Mouse (Mus musculus) hindbrain, embryonic 16.5 days (tissue): ENCODE measurements around the gene Arhgef7. TPM values are rescaled to one million over a fixed set of nuclear protein-coding genes. Genes with fewer than 3 reads are reported as not detected.

Experiments
- ATAC-seq: fragments of 200-750 bp; cut with Nextera tagmentation; 2 replicates; pipeline ENCODE4 v1.8.0; 2017; ENCODE audit warnings: moderate TSS enrichment, moderate library complexity
- H3K27ac ChIP-seq: fragments of 300-500 bp; sonication (generic); 2 replicates; pipeline ENCODE4 v1.5.1; 2014; ENCODE audit warnings: low read depth, mild to moderate bottlenecking, control low read depth, low read length, moderate library complexity
- H3K27me3 ChIP-seq: fragments of 300-500 bp; sonication (generic); replicated peaks from 2 replicates; pipeline ENCODE4 v1.6.1; 2014; ENCODE audit warnings: low read length; ENCODE audit not compliant: control insufficient read depth, insufficient read depth
- H3K36me3 ChIP-seq: fragments of 300-500 bp; sonication (generic); 2 replicates; pipeline ENCODE4 v1.6.1; 2014; ENCODE audit warnings: mild to moderate bottlenecking, low read length, moderate library complexity, mixed read lengths; ENCODE audit not compliant: control insufficient read depth, insufficient read depth
- H3K4me1 ChIP-seq: fragments of 300-500 bp; sonication (generic); 2 replicates; pipeline ENCODE4 v1.6.1; 2014; ENCODE audit warnings: low read depth, low read length; ENCODE audit not compliant: control insufficient read depth, insufficient read depth
- H3K4me2 ChIP-seq: fragments of 300-500 bp; sonication (generic); 2 replicates; pipeline ENCODE4 v1.6.1; 2014; ENCODE audit warnings: mild to moderate bottlenecking, low read length, control low read depth, moderate library complexity
- H3K4me3 ChIP-seq: fragments of 300-500 bp; sonication (generic); 2 replicates; pipeline ENCODE4 v1.5.1; 2014; ENCODE audit warnings: mild to moderate bottlenecking, low read length, control low read depth, moderate library complexity
- H3K9ac ChIP-seq: fragments of 300-500 bp; sonication (generic); 2 replicates; pipeline ENCODE4 v1.6.1; 2014; ENCODE audit warnings: low read depth, mild to moderate bottlenecking, control low read depth, low read length, moderate library complexity
- H3K9me3 ChIP-seq: fragments of 300-500 bp; sonication (generic); 2 replicates; pipeline ENCODE4 v1.6.1; 2014; ENCODE audit warnings: mild to moderate bottlenecking, low read length, moderate library complexity; ENCODE audit not compliant: control insufficient read depth
- WGBS: fragments of 180-500 bp; shearing (Covaris S2); extraction: QIAGEN DNeasy Blood & Tissue Kit; methylation state at CpG from one replicate; pipeline ENCODE4 v1.1.7; 2014; 5-methylcytosine and 5-hydroxymethylcytosine counted together
- polyA plus RNA-seq: library from polyadenylated mRNA; unstranded; fragments of >200 nt; fragmentation: Nextera tagmentation; extraction: Ambion mirVana; gene quantifications from 2 replicates; pipeline ENCODE4 v1.2.1, GENCODE M21; 2015

Arhgef7 gene
- polyA plus RNA-seq, 1 experiment from 2014 or later, result 57.4 TPM

DNA sequence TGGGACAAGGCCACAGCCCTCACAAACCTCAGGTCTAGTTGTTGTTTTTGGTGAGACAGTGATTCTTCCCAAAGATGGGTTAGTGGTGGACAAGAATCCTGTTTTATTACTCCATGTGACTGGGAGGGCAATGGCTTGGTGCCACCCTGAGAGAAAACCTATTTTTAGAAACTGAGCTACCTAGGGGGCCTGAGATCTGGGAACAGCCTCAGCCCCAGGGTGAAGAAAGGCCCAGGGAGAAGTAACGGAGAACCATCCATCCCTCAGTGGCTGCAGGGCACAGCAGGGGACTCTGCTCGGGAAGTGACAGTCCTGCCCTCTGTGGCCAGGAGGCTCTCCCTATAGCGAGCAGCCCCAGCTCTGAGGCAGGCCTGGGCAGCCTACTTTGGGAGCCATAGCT, 19.8 kb upstream of the Arhgef7 start:
- Histone ChIP-seq H3K9me3 (no peaks in the 10 kb centered on the region), H3K4me2 (no peak overlapping the region), H3K4me1 (peaks cover 3% of the 10 kb centered on the region; the same call in 1 of the 2 replicates), H3K4me3 (no peak overlapping the region), H3K36me3 (no peaks in the 10 kb centered on the region), H3K9ac (no peak overlapping the region; the same call in 1 of the 2 replicates), H3K27ac (no peak overlapping the region), H3K27me3 (no peaks in the 10 kb centered on the region)
- 20% methylated on average over 3 of the region's 3 CpGs for WGBS
- no peak for ATAC-seq

DNA sequence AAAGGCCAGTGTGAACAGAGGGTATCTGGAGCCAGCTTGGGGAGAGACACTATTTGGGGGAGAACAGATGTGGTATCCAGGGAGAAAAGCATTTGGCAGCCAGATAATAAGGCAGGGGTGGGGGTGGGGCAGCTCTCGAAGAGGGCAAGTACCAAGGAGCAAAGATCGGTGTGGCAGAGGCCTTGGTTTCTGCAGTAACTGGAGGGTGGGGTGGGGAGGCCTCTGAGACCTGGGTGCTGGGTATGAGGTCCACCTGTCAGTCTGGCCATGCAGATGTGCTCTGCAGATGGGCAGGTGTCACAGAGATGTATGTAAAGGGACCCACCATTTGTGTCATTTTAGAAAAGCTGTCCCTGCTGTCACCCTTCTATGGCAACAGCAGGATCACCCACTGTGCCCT, 18.7 kb upstream of the Arhgef7 start:
- Histone ChIP-seq H3K9me3 (no peaks in the 10 kb centered on the region), H3K9ac (no peak overlapping the region), H3K36me3 (no peaks in the 10 kb centered on the region), H3K27ac (no peak overlapping the region), H3K27me3 (no peaks in the 10 kb centered on the region), H3K4me2 (no peak overlapping the region), H3K4me3 (no peak overlapping the region), H3K4me1 (peaks cover 3% of the 10 kb centered on the region; the same call in 1 of the 2 replicates)
- 30% methylated on average over 2 of the region's 2 CpGs for WGBS
- no peak for ATAC-seq

DNA sequence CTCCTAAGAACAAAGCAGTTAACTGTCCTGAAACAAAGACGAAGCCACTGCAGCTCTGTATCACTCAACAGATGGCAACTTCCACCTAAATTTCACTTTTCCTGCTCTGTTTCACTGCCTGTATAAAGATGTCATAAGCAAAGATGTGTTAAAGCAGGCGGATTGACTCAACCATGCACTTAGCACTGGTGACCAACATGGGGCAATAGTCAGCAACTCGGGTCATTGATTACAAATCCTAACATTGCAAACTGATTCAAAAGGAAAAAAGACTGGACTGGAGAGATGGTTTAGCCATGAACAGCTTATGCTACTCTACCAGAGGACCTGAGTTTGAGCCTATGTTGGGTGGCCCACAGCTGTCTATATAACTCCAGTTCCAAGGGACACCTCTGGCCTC, 18.0 kb upstream of the Arhgef7 start:
- no peak for ATAC-seq
- H3K9ac ChIP-seq, result no peak overlapping the region
- H3K27ac ChIP-seq, result no peak overlapping the region
- H3K36me3 ChIP-seq, result no peaks in the 10 kb centered on the region
- WGBS, result 81% methylated on average over 3 of the region's 3 CpGs
- peaks cover 3% of the 10 kb centered on the region; the same call in 1 of the 2 replicates for H3K4me1 ChIP-seq
- H3K4me3 ChIP-seq, result no peak overlapping the region
- H3K4me2 ChIP-seq, result no peak overlapping the region
- H3K27me3 ChIP-seq, result no peaks in the 10 kb centered on the region
- no peaks in the 10 kb centered on the region for H3K9me3 ChIP-seq

DNA sequence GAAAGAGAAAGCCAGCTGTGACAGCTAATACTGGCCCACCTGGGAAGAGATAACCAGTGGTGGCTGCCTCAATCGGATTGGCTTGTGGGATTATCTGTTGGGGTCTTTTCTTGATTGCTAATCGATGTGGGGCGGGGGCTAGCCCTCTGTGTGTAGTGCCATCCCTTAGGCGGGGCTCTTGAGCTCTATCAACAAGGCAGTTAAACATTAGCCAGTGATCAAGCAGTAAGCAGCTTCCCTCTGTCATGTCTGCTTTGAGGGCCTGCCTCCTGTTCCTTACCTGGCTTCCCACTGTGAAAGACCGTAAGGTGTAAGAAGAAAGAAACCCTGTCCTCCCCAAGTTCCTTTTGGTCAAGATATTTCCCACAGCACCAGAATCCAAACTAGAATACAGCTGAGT, 17.1 kb upstream of the Arhgef7 start:
- Histone ChIP-seq H3K4me2 (no peak overlapping the region), H3K27ac (no peak overlapping the region), H3K4me3 (no peak overlapping the region), H3K9me3 (no peaks in the 10 kb centered on the region), H3K4me1 (peaks cover 3% of the 10 kb centered on the region; the same call in 1 of the 2 replicates), H3K27me3 (no peaks in the 10 kb centered on the region), H3K36me3 (no peaks in the 10 kb centered on the region), H3K9ac (no peak overlapping the region)
- 54% methylated on average over 5 of the region's 5 CpGs for WGBS
- no peak for ATAC-seq

GRCm38 (mm10) chr8:11712244-11712643, 15.3 kb upstream of the Arhgef7 start:
- Histone ChIP-seq H3K27ac (no peak overlapping the region), H3K4me3 (no peak overlapping the region), H3K4me1 (peaks cover 3% of the 10 kb centered on the region; the same call in 1 of the 2 replicates), H3K9me3 (no peaks in the 10 kb centered on the region), H3K4me2 (no peak overlapping the region), H3K27me3 (no peaks in the 10 kb centered on the region), H3K36me3 (no peaks in the 10 kb centered on the region), H3K9ac (no peak overlapping the region)
- WGBS, result 85% methylated on average over 6 of the region's 6 CpGs
- ATAC-seq, result no peak

DNA sequence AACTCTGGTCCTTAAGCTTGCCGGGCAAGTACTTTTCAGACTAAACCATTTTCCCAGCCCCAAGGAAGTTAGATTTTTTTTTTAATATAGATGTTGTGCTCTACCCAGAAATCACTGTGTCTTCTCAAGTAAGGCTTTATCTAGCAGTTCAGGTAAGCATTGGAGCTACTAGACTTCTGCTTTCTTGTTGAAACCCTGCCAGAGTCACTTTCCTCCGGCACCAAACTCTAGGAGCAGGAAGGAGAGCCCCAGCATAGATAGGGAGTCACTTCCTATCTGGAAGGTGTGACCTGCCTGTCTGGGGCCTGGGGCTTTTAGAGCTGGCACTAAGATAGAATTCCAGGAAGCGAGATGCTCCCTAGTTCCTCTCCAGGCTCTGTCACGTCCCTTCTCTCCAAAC, 10.3 kb upstream of the Arhgef7 start:
- ATAC-seq, result no peak
- Histone ChIP-seq H3K36me3 (no peaks in the 10 kb centered on the region), H3K27me3 (no peaks in the 10 kb centered on the region), H3K4me2 (no peak overlapping the region), H3K27ac (no peak overlapping the region), H3K9me3 (no peaks in the 10 kb centered on the region), H3K9ac (no peak overlapping the region), H3K4me3 (no peak overlapping the region), H3K4me1 (no peaks in the 10 kb centered on the region)
- WGBS, result 81% methylated on average over 4 of the region's 4 CpGs

- ATAC-seq, result peak; percentile 43
- Histone ChIP-seq H3K9me3 (no peaks in the 10 kb centered on the region), H3K4me2 (peak overlapping the region; percentile 77), H3K27ac (peak overlapping the region; percentile 100), H3K36me3 (no peaks in the 10 kb centered on the region), H3K4me1 (peaks cover 18% of the 10 kb centered on the region), H3K27me3 (peaks cover 3% of the 10 kb centered on the region), H3K4me3 (peak overlapping the region; percentile 78), H3K9ac (peak overlapping the region; percentile 96)
- under 1% methylated on average over 22 of the region's 22 CpGs for WGBS
Measured at GRCm38 (mm10) chr8:11727273-11727650, 259 bp upstream of the Arhgef7 start.

DNA sequence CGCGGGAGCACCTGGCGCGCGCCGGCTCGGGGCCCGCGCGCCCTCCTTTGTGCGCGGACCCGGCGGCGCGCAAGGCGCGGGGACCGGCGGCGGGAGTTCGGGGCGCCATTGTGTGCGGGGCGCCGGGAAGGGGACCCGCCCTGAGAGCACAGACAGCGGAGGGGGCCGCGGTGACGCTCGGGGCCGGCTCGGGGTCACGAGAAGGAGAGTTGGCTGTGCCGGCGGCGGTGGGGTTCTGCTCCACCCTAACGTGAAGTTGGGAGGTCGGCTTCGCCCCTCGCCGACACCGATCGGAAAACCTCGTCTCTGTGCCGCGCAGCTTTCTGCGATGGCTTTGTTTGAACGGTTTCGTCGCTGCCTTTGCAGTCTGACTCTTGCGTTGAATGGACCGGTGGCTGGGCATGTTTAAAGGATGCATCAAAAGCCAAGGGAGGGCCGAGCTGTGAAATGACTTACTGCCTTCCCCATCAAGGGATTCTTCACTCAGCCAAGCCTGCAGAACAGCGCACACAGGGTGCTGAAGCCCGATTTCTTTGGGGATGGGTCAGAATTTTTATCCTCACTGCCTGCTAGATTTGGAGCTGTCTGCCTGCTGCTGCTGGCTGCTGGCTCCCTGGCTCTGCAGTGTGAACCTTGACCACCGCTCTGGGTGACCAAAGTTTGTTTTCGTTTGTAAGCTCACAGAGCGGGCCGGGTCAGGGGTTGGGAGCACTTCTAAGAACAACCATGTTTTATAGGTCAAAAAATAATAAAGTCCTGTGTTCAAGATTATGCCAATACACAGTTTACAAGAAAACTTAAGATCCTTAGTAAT, 1.2 kb downstream of the Arhgef7 start:
- Histone ChIP-seq H3K4me1 (peaks cover 18% of the 10 kb centered on the region), H3K27me3 (peaks cover 3% of the 10 kb centered on the region), H3K9ac (peak overlapping the region; percentile 96), H3K4me3 (peak overlapping the region; percentile 78), H3K36me3 (no peaks in the 10 kb centered on the region), H3K27ac (peak overlapping the region; percentile 100), H3K9me3 (no peaks in the 10 kb centered on the region), H3K4me2 (peak overlapping the region; percentile 77)
- WGBS, result under 1% methylated on average over 52 of the region's 61 CpGs
- ATAC-seq, result no peak; the same call in 1 of the 2 replicates

- Histone ChIP-seq H3K9ac (peak overlapping the region; percentile 15; the same call in 1 of the 2 replicates), H3K36me3 (no peaks in the 10 kb centered on the region), H3K4me2 (peak overlapping the region; percentile 77), H3K9me3 (no peaks in the 10 kb centered on the region), H3K4me1 (peaks cover 18% of the 10 kb centered on the region), H3K4me3 (peak overlapping the region; percentile 78), H3K27me3 (no peaks in the 10 kb centered on the region), H3K27ac (no peak overlapping the region)
- no peak for ATAC-seq
- WGBS, result 55% methylated on average over 12 of the region's 12 CpGs
Measured at GRCm38 (mm10) chr8:11730271-11730940, 2.9 kb downstream of the Arhgef7 start.
